Mouse (Mus musculus) embryonic facial prominence, embryonic 14.5 days (tissue): ENCODE data around the gene Usp18. TPM values are rescaled to one million over a fixed set of nuclear protein-coding genes. Genes with fewer than 3 reads are reported as not detected.

ENCODE experiments used
- ATAC-seq: fragments of 200-750 bp; cut with Nextera tagmentation; 2 replicates; pipeline ENCODE4 v1.8.0; 2017; ENCODE audit warnings: low read depth, moderate number of reproducible peaks, moderate TSS enrichment
- DNase-seq: peaks from one replicate; pipeline ENCODE4 v3.0.0-alpha.2; 2015; ENCODE audit warnings: low spot score
- H3K27ac ChIP-seq: fragments of 300-500 bp; sonication (generic); replicated peaks from 2 replicates; pipeline ENCODE4 v1.5.1; 2014; ENCODE audit warnings: low read depth, mild to moderate bottlenecking, low read length, moderate library complexity
- H3K27me3 ChIP-seq: fragments of 300-500 bp; sonication (generic); replicated peaks from 2 replicates; pipeline ENCODE4 v1.6.1; 2014; ENCODE audit warnings: low read length; ENCODE audit not compliant: control insufficient read depth, insufficient read depth
- H3K36me3 ChIP-seq: fragments of 300-500 bp; sonication (generic); 2 replicates; pipeline ENCODE4 v1.6.1; 2014; ENCODE audit warnings: low read length, mixed read lengths; ENCODE audit not compliant: control insufficient read depth, insufficient read depth
- H3K4me1 ChIP-seq: fragments of 300-500 bp; sonication (generic); 2 replicates; pipeline ENCODE4 v1.6.1; 2014; ENCODE audit warnings: antibody characterized with exemption, low read length; ENCODE audit not compliant: control insufficient read depth, insufficient read depth
- H3K4me2 ChIP-seq: fragments of 300-500 bp; sonication (generic); 2 replicates; pipeline ENCODE4 v1.6.1; 2014; ENCODE audit warnings: low read depth, mild to moderate bottlenecking, low read length, moderate library complexity, mixed read lengths
- H3K4me3 ChIP-seq: fragments of 300-500 bp; sonication (generic); 2 replicates; pipeline ENCODE4 v1.5.1; 2014; ENCODE audit warnings: low read depth, mild to moderate bottlenecking, low read length
- H3K9ac ChIP-seq: fragments of 300-500 bp; sonication (generic); 2 replicates; pipeline ENCODE4 v1.6.1; 2014; ENCODE audit warnings: low read depth, mild to moderate bottlenecking, low read length, moderate library complexity, mixed read lengths
- H3K9me3 ChIP-seq: fragments of 300-500 bp; sonication (generic); 2 replicates; pipeline ENCODE4 v1.6.1; 2016; ENCODE audit warnings: low read length; ENCODE audit not compliant: control insufficient read depth
- WGBS: fragments of 180-500 bp; shearing (Covaris S2); extraction: QIAGEN DNeasy Blood & Tissue Kit; methylation state at CpG from one replicate; pipeline ENCODE4 v1.1.7; 2014; 5-methylcytosine and 5-hydroxymethylcytosine counted together
- polyA plus RNA-seq: library from polyadenylated mRNA; unstranded; fragments of >200 nt; fragmentation: Nextera tagmentation; extraction: Ambion mirVana; gene quantifications from 2 replicates; pipeline ENCODE4 v1.2.1, GENCODE M21; 2014

The Usp18 gene
- polyA plus RNA-seq, 1 experiment from 2014 or later, result 2.7 TPM

GRCm38 (mm10) chr6:121220181-121220580 lies 25.5 kb upstream of the Usp18 start:
- H3K36me3 ChIP-seq, result no peaks in the 10 kb centered on the region
- no peak overlapping the region for H3K4me2 ChIP-seq
- no peak overlapping the region for H3K9ac ChIP-seq
- no peak for DNase-seq
- H3K4me3 ChIP-seq, result no peak overlapping the region
- no peaks in the 10 kb centered on the region for H3K4me1 ChIP-seq
- H3K27me3 ChIP-seq, result no peaks in the 10 kb centered on the region
- ATAC-seq, result no peak
- no peaks in the 10 kb centered on the region for H3K9me3 ChIP-seq
- WGBS, result 87% methylated on average over 10 of the region's 10 CpGs
- H3K27ac ChIP-seq, result no peak overlapping the region

DNA sequence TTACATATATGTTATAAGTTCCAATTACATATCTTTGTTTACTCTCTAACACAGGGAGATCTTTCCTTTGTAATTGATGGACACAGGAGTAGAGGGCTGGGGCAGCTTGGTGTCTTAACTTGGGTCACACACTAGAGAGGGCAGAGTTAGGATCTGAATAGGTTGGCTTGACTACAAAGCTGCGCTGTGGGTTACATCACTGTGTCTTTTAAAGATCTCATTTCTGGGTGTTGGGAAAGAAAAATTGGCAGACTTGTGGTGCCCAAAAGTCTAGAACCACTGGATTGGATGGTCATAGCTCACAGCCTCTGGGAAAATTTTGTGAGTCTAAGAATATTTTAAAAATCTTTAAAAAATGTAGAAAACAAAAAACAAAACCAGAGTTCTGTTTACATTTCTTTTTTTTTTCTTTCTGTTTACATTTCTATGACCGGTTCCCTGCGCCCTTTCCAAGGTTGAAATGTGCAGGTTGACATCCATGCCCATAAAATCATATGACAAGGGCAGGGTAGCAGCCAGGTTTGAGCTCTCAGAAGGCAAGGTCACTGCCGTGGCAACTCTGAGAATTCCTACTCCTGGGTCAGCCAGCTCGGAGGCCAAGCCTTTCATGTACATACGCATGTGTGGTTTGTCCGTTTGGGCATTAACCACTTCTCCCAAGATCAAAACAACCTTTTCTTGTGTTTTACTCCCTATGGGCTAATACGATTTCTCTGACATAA lies 23.7 kb upstream of the Usp18 start:
- H3K4me1 ChIP-seq, result no peaks in the 10 kb centered on the region
- 80% methylated on average over 8 of the region's 8 CpGs for WGBS

DNA sequence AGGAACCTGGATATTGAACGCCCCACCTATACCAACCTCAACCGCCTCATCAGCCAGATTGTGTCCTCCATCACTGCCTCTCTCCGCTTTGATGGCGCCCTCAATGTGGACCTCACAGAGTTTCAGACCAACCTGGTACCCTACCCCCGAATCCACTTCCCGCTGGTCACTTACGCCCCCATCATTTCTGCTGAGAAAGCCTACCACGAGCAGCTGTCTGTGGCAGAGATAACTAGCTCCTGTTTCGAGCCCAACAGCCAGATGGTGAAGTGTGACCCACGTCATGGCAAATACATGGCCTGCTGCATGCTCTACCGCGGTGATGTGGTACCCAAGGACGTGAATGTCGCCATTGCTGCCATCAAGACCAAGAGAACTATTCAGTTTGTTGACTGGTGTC lies 22.7 kb upstream of the Usp18 start:
- Histone ChIP-seq H3K36me3 (no peaks in the 10 kb centered on the region), H3K9ac (no peak overlapping the region), H3K27me3 (no peaks in the 10 kb centered on the region), H3K27ac (no peak overlapping the region), H3K4me2 (no peak overlapping the region), H3K4me3 (no peak overlapping the region), H3K9me3 (no peaks in the 10 kb centered on the region), H3K4me1 (no peaks in the 10 kb centered on the region)
- ATAC-seq, result no peak
- 95% methylated on average over 14 of the region's 14 CpGs for WGBS
- DNase-seq, result no peak

More for the DNA sequence above, 23.7 kb upstream of the Usp18 start:
- Histone ChIP-seq H3K36me3 (no peaks in the 10 kb centered on the region), H3K27me3 (no peaks in the 10 kb centered on the region), H3K4me2 (no peak overlapping the region), H3K9ac (no peak overlapping the region), H3K9me3 (no peaks in the 10 kb centered on the region), H3K4me3 (no peak overlapping the region), H3K27ac (no peak overlapping the region)
- DNase-seq, result no peak
- no peak for ATAC-seq

DNA sequence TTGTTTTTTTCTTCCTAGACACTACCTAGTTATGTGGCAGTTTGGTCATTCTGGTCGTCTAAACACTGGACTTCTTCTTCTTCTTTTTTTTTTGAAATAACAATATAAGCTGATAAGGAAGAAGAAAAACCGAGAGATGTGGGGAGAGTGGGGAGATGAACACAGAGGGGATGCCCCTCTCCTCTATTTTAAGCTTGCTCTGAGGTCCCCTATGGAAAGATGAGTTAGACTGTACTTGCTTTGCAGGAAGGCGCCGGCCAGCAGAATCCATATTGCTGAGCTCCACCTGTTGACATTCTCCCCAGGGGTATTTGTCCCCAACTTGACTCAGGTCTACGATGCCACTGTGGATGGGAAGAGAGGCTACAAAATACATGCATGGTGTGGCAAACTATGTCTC lies 21.6 kb upstream of the Usp18 start:
- no peaks in the 10 kb centered on the region for H3K36me3 ChIP-seq
- H3K4me3 ChIP-seq, result no peak overlapping the region
- no peak overlapping the region for H3K27ac ChIP-seq
- no peak overlapping the region for H3K9ac ChIP-seq
- 73% methylated on average over 5 of the region's 5 CpGs for WGBS
- no peaks in the 10 kb centered on the region for H3K9me3 ChIP-seq
- H3K4me2 ChIP-seq, result no peak overlapping the region
- ATAC-seq (no peak), DNase-seq (no peak)
- no peaks in the 10 kb centered on the region for H3K4me1 ChIP-seq
- no peaks in the 10 kb centered on the region for H3K27me3 ChIP-seq

GRCm38 (mm10) chr6:121224993-121225392 lies 20.7 kb upstream of the Usp18 start:
- Histone ChIP-seq H3K9me3 (no peaks in the 10 kb centered on the region), H3K36me3 (no peaks in the 10 kb centered on the region), H3K4me3 (no peak overlapping the region), H3K4me2 (no peak overlapping the region), H3K9ac (no peak overlapping the region), H3K4me1 (no peaks in the 10 kb centered on the region), H3K27me3 (no peaks in the 10 kb centered on the region), H3K27ac (no peak overlapping the region)
- ATAC-seq (no peak), DNase-seq (no peak)
- 9% methylated on average over 6 of the region's 6 CpGs for WGBS

DNA sequence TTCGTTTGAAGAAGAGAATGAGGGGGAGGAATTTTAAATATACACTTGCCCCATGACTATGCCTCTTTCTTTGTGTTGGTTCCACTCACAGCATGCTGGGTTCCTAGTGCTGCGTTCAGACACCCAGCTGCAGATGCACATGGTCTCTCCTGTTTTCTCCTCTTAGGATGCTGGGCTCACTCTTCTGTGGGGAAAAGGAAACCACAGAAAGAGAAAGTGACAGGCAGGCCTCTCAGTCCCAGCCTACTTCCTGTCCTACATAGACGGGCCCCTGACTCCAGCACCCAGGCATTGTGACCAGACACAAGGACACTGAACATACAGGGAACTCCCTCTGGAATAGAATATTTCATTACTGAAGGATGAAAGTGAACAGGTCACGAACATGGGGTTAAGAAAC lies 19.7 kb upstream of the Usp18 start:
- H3K4me2 ChIP-seq, result no peak overlapping the region
- no peaks in the 10 kb centered on the region for H3K27me3 ChIP-seq
- no peak for DNase-seq
- H3K27ac ChIP-seq, result no peak overlapping the region
- H3K9ac ChIP-seq, result no peak overlapping the region
- no peak for ATAC-seq
- no peaks in the 10 kb centered on the region for H3K9me3 ChIP-seq
- no peaks in the 10 kb centered on the region for H3K4me1 ChIP-seq
- H3K4me3 ChIP-seq, result no peak overlapping the region
- H3K36me3 ChIP-seq, result no peaks in the 10 kb centered on the region
- 64% methylated on average over 4 of the region's 4 CpGs for WGBS

DNA sequence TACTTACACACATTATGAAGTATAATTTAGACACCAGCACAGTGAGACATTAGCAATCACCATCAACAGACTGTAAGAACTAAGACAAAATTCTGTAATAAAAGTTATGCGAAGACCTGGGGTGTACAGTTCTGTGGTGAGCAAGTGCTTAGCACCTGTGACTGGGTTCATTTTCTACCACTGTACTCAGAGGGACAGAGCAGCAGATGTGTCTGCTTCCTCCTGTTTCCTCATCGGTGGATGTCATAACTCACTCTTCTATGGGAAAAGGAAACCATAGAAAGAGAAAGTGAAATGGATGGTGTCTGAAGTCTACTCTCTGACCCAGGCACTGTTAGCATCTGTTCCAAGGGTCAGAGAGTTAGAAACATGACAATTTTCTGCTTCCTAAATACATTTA lies 19.0 kb upstream of the Usp18 start:
- H3K9me3 ChIP-seq, result no peaks in the 10 kb centered on the region
- DNase-seq, result no peak
- no peak overlapping the region for H3K4me2 ChIP-seq
- ATAC-seq, result no peak
- H3K27ac ChIP-seq, result no peak overlapping the region
- H3K36me3 ChIP-seq, result no peaks in the 10 kb centered on the region
- WGBS, result 87% methylated on average over 2 of the region's 2 CpGs
- no peaks in the 10 kb centered on the region for H3K4me1 ChIP-seq
- H3K9ac ChIP-seq, result no peak overlapping the region
- no peak overlapping the region for H3K4me3 ChIP-seq
- H3K27me3 ChIP-seq, result no peaks in the 10 kb centered on the region

GRCm38 (mm10) chr6:121228421-121228820 lies 17.3 kb upstream of the Usp18 start:
- DNase-seq (no peak), ATAC-seq (no peak)
- Histone ChIP-seq H3K4me1 (no peaks in the 10 kb centered on the region), H3K9me3 (no peaks in the 10 kb centered on the region), H3K4me3 (no peak overlapping the region), H3K27ac (no peak overlapping the region), H3K4me2 (no peak overlapping the region), H3K36me3 (no peaks in the 10 kb centered on the region), H3K9ac (no peak overlapping the region), H3K27me3 (no peaks in the 10 kb centered on the region)
- WGBS, result 64% methylated on average over 8 of the region's 8 CpGs

DNA sequence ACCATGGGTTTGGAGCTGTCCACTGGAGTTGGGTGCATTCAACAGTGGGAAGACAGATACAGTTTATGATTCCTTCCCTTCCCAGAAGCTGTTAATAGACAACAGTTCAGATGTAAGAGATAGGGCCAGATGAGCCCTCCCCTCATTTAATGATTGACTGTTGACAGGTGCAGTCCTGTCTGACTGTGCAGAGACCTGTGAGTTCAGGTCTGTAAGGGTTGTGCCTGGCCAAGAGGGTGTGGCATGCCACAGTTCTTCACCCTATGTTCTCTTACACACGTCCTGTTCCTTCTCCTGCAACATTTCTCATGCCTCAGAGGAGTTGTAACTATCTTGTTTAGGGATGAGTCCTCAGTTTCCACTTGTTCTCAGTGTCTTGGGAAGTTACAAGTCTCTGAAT lies 13.1 kb upstream of the Usp18 start:
- DNase-seq (no peak), ATAC-seq (no peak)
- Histone ChIP-seq H3K9me3 (no peaks in the 10 kb centered on the region), H3K36me3 (no peaks in the 10 kb centered on the region), H3K9ac (no peak overlapping the region), H3K4me3 (no peak overlapping the region), H3K27me3 (no peaks in the 10 kb centered on the region), H3K27ac (no peak overlapping the region), H3K4me2 (no peak overlapping the region), H3K4me1 (no peaks in the 10 kb centered on the region)
- 57% methylated on average over 1 of the region's 1 CpGs for WGBS
